In the genomic region with DNA sequence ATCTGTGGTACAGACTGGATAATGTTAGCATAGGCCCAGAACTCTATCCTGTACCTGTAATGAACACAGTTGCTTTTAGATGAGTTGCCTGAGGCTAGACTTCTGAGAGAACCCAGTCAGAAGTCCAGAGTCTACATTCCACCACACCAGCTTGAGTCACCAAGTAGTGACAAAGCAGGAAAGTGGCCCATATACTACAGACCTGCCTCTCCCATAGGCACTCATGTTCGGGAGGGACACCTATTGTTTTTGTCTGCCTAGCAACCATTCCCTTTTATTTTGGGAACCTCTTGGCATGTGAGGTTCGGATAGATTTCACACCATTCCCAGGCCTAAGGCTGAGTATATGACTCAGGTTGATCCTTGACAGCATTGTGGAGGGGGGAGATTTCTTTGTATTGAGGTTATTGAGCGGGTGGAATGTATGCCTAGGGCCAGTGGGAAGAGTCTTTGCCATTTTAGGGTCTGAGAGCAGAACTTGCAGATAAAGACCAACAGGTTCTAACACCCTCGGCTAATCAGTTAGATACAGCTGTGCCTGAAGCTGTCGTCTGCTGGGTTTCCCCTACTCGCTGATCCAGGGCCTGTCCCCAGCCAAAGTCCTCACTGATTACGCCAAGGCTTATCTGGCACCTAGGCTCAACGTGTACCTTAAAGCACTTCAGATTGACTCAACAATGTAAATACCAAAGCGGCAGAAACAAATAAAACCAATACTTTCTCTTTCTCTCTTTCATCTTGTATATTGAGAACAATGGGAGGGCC, we compare ENCODE assay signal across 16 mouse cellular contexts. TPM values are rescaled to one million over a fixed set of nuclear protein-coding genes. Genes with fewer than 3 reads are reported as not detected.
DNase-seq lines count a peak whose midpoint lies in the region; ATAC-seq and TF ChIP-seq lines count a peak whose summit lies in the region.
"Had no signal": no experiment of that assay in that cellular context is flagged by ENCODE, and none has a peak within 500 bp of the region (broad histone marks: within the 10 kb centered on the region; RNA-seq: fewer than 3 reads in every experiment).

No protein-coding gene starts in this region.

- H3K4me1 ChIP-seq in midbrain, embryonic 11.5 days (ENCODE audit: control insufficient read depth, insufficient read depth, low read length), result peaks cover 13% of the 10 kb centered on the region
- H3K4me1 ChIP-seq in midbrain, embryonic 15.5 days, result peaks cover 16% of the 10 kb centered on the region
- H3K4me1 ChIP-seq in liver, embryonic 13.5 days (replicated peaks), result peaks cover 38% of the 10 kb centered on the region
- H3K4me1 ChIP-seq in stomach, postnatal 0 days (replicated peaks; ENCODE audit: control insufficient read depth, insufficient read depth), result no peaks in the 10 kb centered on the region

- H3K36me3 ChIP-seq in midbrain, embryonic 11.5 days (ENCODE audit: control insufficient read depth, insufficient read depth, low read length), result no peaks in the 10 kb centered on the region
- no peaks in the 10 kb centered on the region for H3K36me3 ChIP-seq in midbrain, embryonic 15.5 days (replicated peaks)
- no peaks in the 10 kb centered on the region for H3K36me3 ChIP-seq in liver, embryonic 13.5 days
- no peaks in the 10 kb centered on the region for H3K36me3 ChIP-seq in stomach, postnatal 0 days (ENCODE audit: control insufficient read depth, insufficient read depth, low read length)
- H3K36me3 ChIP-seq: lung, embryonic 15.5 days; neural tube, embryonic 12.5 days had no signal

- 61% methylated on average over 9 of the region's 9 CpGs for WGBS in midbrain, embryonic 11.5 days
- WGBS in midbrain, embryonic 15.5 days, result 62% methylated on average over 9 of the region's 9 CpGs
- 13% methylated on average over 9 of the region's 9 CpGs for WGBS in liver, embryonic 13.5 days (ENCODE audit: insufficient replicate concordance)
- 48% methylated on average over 9 of the region's 9 CpGs for WGBS in stomach, postnatal 0 days

- H3K4me3 ChIP-seq in midbrain, embryonic 11.5 days (ENCODE audit: low read depth, low read length), result no peak overlapping the region
- no peak overlapping the region for H3K4me3 ChIP-seq in midbrain, embryonic 15.5 days
- no peak overlapping the region for H3K4me3 ChIP-seq in liver, embryonic 13.5 days (replicated peaks)
- no peak overlapping the region for H3K4me3 ChIP-seq in stomach, postnatal 0 days (ENCODE audit: low read depth, low read length)
- H3K4me3 ChIP-seq: heart, adult 2 months; layer of hippocampus, adult 2 months; lung, embryonic 15.5 days; neural tube, embryonic 12.5 days had no signal

- H3K27me3 ChIP-seq in midbrain, embryonic 11.5 days (ENCODE audit: control insufficient read depth, insufficient read depth, low read length), result no peaks in the 10 kb centered on the region; the same call in 1 of the 2 replicates
- peaks cover 7% of the 10 kb centered on the region; the same call in 1 of the 2 replicates for H3K27me3 ChIP-seq in midbrain, embryonic 15.5 days (replicated peaks)
- peaks cover 10% of the 10 kb centered on the region for H3K27me3 ChIP-seq in liver, embryonic 13.5 days
- no peaks in the 10 kb centered on the region for H3K27me3 ChIP-seq in stomach, postnatal 0 days (ENCODE audit: control insufficient read depth, insufficient read depth, low read length)
- H3K27me3 ChIP-seq: neural tube, embryonic 12.5 days had no signal

- no peak overlapping the region for H3K27ac ChIP-seq in midbrain, embryonic 11.5 days (ENCODE audit: low read depth, low read length)
- H3K27ac ChIP-seq in midbrain, embryonic 15.5 days, result no peak overlapping the region
- H3K27ac ChIP-seq in liver, embryonic 13.5 days, result no peak overlapping the region
- peak overlapping the region; percentile 73 for H3K27ac ChIP-seq in stomach, postnatal 0 days (replicated peaks)
- H3K27ac ChIP-seq: heart, adult 2 months; layer of hippocampus, adult 2 months; lung, embryonic 15.5 days; neural tube, embryonic 12.5 days had no signal

- no peak for TF ChIP-seq CTCF in stomach, postnatal 0 days (IDR thresholded peaks at IDR 0.05; ENCODE audit: low read depth)

- TF ChIP-seq EP300 in stomach, postnatal 0 days (optimal IDR thresholded peaks at IDR 0.05), result no peak

- ATAC-seq in midbrain, embryonic 11.5 days (ENCODE audit: low FRiP score), result no peak
- ATAC-seq in midbrain, embryonic 15.5 days (replicated peaks), result no peak
- ATAC-seq in liver, embryonic 13.5 days (ENCODE audit: low read depth), result peak; percentile 90
- peak; percentile 92 for ATAC-seq in stomach, postnatal 0 days (ENCODE audit: low FRiP score, low TSS enrichment)

- DNase-seq in midbrain, embryonic 11.5 days (ENCODE audit: low spot score, missing footprints), result peak; percentile 82
- peak; percentile 66 for DNase-seq in induced T-regulatory cell, adult 2 months (ENCODE audit: low read depth)
- DNase-seq in liver, embryonic 13.5 days, result peak; percentile 40
- peak; percentile 76 for DNase-seq in stomach, postnatal 0 days (ENCODE audit: low spot score)
- no peak for DNase-seq in thymus, postnatal 36 days
- no peak for DNase-seq in urinary bladder, postnatal 10 days (ENCODE audit: low spot score)
- no peak for DNase-seq in kidney, postnatal 36 days
- DNase-seq: adrenal gland, postnatal 14 days; heart, adult 2 months; kidney, adult 11 months; midbrain, embryonic 14.5 days; right cerebral cortex, adult 18-20 months had no signal

- H3K9ac ChIP-seq in midbrain, embryonic 11.5 days (ENCODE audit: low read length), result no peak overlapping the region
- no peak overlapping the region for H3K9ac ChIP-seq in midbrain, embryonic 15.5 days
- no peak overlapping the region for H3K9ac ChIP-seq in liver, embryonic 13.5 days
- no peak overlapping the region for H3K9ac ChIP-seq in stomach, postnatal 0 days (ENCODE audit: low read length)
- H3K9ac ChIP-seq: lung, embryonic 15.5 days; neural tube, embryonic 12.5 days had no signal

- H3K9me3 ChIP-seq in midbrain, embryonic 11.5 days (ENCODE audit: control insufficient read depth, low read length), result no peaks in the 10 kb centered on the region
- no peaks in the 10 kb centered on the region for H3K9me3 ChIP-seq in midbrain, embryonic 15.5 days
- H3K9me3 ChIP-seq in liver, embryonic 13.5 days (replicated peaks), result no peaks in the 10 kb centered on the region
- no peaks in the 10 kb centered on the region for H3K9me3 ChIP-seq in stomach, postnatal 0 days (ENCODE audit: control insufficient read depth, low read length)
- H3K9me3 ChIP-seq: lung, embryonic 15.5 days; neural tube, embryonic 12.5 days had no signal

- no peak overlapping the region for H3K4me2 ChIP-seq in midbrain, embryonic 11.5 days
- H3K4me2 ChIP-seq in midbrain, embryonic 15.5 days, result no peak overlapping the region
- H3K4me2 ChIP-seq in liver, embryonic 13.5 days, result no peak overlapping the region
- H3K4me2 ChIP-seq in stomach, postnatal 0 days (replicated peaks; ENCODE audit: low read depth), result no peak overlapping the region
- H3K4me2 ChIP-seq: lung, embryonic 15.5 days; neural tube, embryonic 12.5 days had no signal

RNA-seq across cellular contexts. Expression of gene Bhlhe40, which starts 44.1 kb away (rescaled TPM):
- 1.7 and 2.1 TPM in 2 replicates for polyA plus RNA-seq in midbrain, embryonic 11.5 days (2014; fragmentation: Nextera tagmentation; extraction: Ambion mirVana)
- 5.3 TPM in 2 replicates for polyA plus RNA-seq in midbrain, embryonic 15.5 days (2015; fragmentation: Nextera tagmentation; extraction: Ambion mirVana)
- polyA plus RNA-seq in liver, embryonic 13.5 days (2015; fragmentation: Nextera tagmentation; extraction: Ambion mirVana), result 3.3 and 5.1 TPM in 2 replicates
- 24.8 and 28.7 TPM in 2 replicates for polyA plus RNA-seq in stomach, postnatal 0 days (2015; fragmentation: Nextera tagmentation; extraction: Ambion mirVana)

Comparison
In these comparisons a context has a peak if more than half of its experiments do, and no peak if none do; other contexts are left out.
1. ATAC-seq: peak in liver, embryonic 13.5 days (single experiment) and stomach, postnatal 0 days (single experiment); none in midbrain, embryonic 11.5 days (single experiment) and midbrain, embryonic 15.5 days (single experiment).
2. DNase-seq: peak in midbrain, embryonic 11.5 days (single experiment), induced T-regulatory cell, adult 2 months (single experiment), liver, embryonic 13.5 days (single experiment) and stomach, postnatal 0 days (single experiment); none in thymus, postnatal 36 days (0 of 2), urinary bladder, postnatal 10 days (single experiment) and kidney, postnatal 36 days (0 of 2).